Mouse (Mus musculus): ENCODE measurements around the gene Phf12.

DNA sequence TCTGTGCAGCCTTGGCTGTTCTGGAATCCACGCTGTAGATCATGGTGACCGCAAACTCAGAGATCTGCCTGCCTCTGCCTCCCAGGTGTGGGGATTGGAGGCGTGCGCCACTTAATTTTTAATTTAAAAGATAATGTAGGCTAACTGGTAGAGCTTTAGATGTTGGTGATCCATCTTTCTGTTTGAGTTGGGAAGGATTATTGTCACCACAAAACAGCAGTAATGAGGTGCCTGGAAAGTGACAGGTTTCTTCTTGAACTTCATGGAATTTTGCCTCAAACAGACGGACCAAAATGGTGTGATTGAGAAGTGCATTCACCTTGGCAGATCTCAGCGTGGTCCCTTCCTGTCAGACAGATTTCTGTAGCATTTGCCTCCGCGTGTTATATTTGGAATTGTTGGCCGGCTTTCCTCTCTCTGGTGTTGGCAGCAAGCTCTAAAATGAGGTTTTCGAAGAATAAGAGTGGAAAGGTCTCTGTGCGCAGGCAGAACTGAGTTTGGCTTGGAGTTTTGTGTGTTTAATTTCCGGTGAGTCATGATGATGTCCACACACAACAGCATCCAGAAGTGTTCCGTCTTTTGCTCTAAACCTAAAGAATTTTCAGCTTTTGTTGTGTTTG is 6.6 kb downstream of the Phf12 start:
- TF ChIP-seq CTCF (IDR thresholded peaks at IDR 0.05; ENCODE audit: control insufficient read depth, insufficient read depth, insufficient read length) (no peak), MAX (IDR thresholded peaks at IDR 0.05) (no peak), CEBPB (IDR thresholded peaks at IDR 0.05; ENCODE audit: low read depth) (no peak), MYOG (IDR thresholded peaks at IDR 0.05; ENCODE audit: control insufficient read depth, extremely low read depth, insufficient read length) (no peak)
